Mouse (Mus musculus) neutrophil, adult 5-6 weeks (primary cell): ENCODE measurements around the gene Dnal4. TPM values are rescaled to one million over a fixed set of nuclear protein-coding genes. Genes with fewer than 3 reads are reported as not detected.
A peak's percentile ranks its signal among the peaks of the same experiment; 100 is the strongest.

Experiments used
- ATAC-seq: fragments of 151-379, 151-347 bp; 2 replicates; pipeline ENCODE4 v1.8.0; 2017; ENCODE audit warnings: mild to moderate bottlenecking, moderate TSS enrichment; ENCODE audit not compliant: insufficient number of reproducible peaks, poor library complexity, low FRiP score, severe bottlenecking; ENCODE audit errors: extremely low read depth
- total RNA-seq: library from RNA; stranded (forward); fragments of 200-1000 nt; gene quantifications from 2 replicates; pipeline ENCODE4 v1.2.3, GENCODE M21; 2017

The Dnal4 gene
- total RNA-seq, 1 experiment from 2014 or later, result 11.6 TPM

DNA sequence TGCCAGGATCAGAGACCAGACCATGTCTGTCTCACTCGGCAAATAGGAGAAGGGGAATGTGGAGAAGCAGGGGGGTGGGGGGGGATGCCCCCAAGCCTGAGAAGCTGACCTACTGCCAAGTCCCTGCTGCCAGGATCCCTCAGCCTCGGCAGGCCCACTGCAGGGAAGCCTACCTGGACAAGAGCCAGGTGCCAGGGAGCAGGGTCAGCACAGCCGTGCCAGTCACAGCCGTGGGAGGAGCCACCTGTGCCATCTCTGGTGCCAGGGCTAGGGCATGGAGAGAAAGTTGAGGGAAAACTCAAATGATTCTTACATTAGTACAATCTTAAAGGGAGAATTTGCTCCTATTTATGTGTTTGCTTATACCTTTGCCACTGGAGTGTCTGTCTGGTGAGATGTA lies 24.7 kb upstream of the Dnal4 start:
- no peak for ATAC-seq

DNA sequence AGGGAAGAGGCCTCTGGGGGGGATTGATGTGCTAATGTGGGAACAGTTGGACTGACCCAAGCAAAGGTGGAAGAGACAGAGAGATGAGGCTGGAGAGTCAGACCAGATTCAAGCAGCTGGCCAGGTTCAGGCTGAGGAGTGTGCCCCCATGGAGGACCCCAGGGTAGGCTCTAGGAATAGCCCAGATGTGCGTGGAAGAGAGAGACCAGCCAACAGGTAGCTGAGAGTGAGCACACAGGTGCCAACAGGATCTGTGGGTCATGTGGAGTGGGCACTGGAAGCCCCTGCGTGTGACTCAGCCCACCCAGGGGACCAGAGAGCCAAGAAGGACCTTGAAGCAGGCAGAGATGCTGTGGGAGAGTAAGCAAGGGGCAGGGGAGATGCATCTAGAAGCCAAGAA lies 24.0 kb upstream of the Dnal4 start:
- no peak for ATAC-seq

DNA sequence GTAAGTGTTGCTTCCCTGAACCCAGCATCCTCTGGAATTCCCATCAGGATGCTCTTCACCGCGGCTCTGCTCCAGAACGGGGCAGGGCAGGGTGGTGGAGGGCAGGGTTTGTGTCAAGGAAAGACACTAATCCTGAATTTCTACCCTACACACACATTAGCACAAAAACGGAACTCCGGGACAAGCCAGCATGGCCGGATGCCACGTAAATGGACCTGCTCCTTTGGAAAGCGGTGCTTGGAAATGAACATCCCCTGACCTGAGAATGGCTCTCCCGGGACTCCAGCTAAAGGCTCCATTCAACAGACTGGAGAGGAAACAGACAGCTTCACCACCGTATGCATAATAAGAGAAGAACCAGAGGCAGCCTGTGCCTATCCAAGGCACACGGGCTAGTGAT lies 23.1 kb upstream of the Dnal4 start:
- ATAC-seq, result no peak

DNA sequence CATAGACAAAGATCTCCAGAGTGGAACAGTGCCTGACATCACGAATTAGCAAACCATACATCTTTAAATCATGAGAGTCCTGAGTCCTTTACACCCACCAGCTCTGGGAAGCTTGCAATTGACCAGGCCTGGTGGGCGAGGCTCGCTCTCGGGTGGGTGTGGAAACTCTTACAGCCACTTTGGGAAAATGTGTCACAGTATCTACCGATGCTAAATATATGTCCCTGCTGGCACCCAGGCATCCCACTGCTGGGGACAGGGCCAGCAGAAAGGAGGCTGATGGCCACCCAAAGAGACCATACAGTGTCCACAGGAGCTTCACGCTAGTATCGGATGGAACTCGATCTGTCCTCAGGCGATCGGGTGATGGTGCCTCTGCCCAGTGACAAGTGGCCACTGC lies 20.9 kb upstream of the Dnal4 start:
- ATAC-seq, result no peak

DNA sequence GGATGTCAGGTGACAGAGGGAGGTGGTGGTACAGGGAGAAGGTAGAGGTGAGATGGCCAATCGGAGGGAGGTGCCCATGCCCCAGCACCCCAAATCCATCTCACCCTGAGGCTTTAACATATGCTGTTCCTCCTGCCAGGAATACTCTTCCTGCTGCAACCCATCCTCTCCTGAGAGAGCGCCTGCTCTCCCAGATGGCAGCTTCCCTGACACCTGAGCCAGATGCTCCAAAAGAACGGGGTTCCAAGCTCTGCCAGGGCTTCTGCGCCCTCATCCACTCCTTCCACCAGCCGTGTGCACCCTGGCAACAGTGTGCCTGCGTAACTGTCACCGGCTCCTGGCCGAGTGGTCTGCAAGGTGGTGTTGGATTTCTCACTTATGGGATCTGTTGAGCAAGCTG lies 20.0 kb upstream of the Dnal4 start:
- no peak for ATAC-seq

DNA sequence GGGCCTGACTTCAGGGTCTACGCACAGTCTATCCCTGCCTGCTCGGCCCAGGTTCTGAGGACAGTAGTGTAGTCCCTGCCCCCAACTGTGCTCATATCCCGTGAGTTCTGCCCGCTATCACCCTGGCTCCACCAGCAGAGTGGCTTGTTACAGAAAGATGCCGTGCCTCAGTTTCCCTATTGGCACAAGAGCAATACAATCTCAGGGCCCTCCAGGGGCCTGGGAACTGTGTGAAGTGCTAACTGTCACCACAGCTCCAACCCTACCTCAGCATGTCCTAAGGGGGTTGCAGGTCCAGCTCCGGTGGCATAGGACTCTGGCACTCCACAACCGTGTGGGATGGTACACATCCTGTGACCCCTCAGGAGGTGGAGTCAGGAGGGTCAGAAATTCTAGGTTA lies 19.4 kb upstream of the Dnal4 start:
- no peak for ATAC-seq

DNA sequence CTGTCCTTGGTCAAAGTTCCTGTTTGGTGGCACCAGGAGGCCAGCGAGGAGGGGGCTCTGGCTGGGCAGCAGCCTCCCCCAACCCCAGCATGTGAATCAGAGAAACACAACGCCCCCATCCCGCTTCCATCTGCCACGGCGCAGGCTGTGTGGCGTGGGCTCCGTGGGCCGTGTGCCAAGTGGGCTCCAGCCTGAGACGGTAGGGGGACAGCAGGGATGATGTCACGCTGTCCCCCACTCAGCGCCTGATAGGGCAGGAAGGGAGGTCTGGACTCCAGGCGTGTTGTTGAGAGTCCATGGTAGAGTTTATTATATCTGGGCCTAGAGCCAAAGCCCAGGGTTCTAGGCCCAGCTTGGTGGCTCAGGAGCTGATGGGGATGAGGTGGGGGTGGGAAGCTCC lies 18.6 kb upstream of the Dnal4 start:
- no peak for ATAC-seq

DNA sequence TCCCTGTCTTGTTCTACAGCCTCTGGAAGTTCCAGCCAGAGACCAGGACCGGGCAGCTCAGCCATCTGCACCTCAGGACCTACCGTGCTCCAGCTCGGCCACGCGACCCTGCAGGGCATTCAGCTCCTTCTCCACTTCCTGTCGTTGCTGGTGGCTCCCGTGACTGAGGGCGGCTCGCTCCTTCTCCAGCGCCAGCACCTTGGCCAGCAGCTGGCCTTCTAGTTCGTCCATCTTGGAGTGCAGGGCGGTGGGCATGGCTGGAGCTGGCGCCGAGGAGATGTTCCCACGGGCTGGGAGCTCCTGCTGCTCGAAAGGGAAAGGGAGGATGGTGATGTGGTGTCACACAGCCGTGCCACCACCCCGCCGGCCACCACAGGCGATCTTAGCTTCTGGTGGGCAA lies 16.5 kb upstream of the Dnal4 start:
- ATAC-seq, result no peak

DNA sequence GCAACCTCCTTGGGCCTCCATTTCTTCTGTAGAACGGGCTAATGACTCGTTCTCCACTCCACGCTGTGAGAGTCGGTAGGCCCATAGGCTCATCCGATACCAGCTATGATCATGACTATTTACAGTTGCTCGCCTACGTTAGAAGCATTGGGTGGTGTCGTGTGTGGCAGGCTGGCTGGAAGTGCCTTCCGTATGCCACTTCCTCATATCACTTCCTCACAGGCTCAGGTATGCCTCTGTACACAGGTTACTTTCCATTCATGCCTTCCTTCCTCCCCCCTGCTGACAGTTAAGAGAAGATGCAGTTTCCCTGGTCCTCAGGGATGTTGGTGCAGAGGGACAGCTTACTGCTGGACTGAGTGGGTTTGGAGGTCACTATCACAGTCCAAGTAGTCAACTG lies 15.4 kb upstream of the Dnal4 start:
- ATAC-seq, result no peak

DNA sequence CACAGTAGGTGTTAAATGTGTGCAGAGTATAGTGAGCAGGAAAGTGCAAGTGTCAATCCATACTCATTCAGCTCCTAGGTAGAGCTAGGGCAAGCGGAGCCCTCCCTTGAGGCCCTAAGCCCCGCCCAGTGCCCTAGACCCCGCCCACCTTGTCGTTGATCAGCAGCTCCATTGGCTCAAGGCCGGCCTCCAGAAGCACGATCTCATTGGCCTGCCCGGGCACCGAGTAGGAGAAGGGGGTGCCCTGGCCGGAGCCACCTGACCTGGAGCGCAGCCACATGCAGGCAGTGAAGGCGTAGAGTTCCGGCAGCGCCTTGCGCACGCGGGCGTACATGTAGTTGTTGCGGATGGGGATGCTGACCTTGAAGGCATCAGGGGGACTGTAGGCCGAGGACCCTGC lies 14.8 kb upstream of the Dnal4 start:
- ATAC-seq, result no peak

DNA sequence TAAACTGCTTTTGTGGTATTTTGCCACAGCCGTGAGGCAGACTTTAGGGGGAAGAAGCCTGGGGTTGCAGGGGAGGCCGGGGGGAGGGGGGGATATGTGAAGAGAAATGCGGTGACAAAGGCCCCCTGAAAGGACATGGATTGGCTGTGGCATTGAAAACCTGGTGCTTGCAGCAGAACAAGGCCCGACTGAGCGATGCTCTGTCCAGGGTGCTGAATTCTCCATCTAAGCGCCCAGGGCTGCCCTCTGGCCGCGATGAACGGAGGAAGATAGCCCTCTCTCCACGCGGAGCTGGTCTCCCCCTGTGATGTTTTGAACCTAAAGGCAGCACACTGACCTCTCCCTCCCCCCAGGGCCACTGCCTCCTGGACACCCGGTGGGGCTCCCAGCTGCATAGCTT lies 13.9 kb upstream of the Dnal4 start:
- ATAC-seq, result no peak

DNA sequence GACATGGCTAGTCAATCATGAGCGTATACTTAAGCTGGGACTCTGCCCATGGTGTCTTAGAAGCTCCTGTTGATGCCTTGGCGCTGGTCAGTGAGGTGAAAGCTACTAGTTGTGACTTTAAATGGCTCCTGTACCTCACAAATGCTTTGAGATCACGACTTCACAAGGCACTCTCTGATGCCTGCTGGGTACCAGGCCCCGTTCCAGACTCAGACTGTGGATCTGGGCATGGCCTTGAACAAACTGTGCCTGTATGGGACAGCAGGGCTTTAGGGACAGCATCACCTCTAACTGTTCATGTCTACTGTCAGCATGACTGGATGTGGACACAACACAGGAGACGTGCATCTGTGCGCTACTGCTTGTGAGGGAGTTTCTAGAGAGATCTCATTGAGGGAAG lies 13.3 kb upstream of the Dnal4 start:
- ATAC-seq, result no peak

DNA sequence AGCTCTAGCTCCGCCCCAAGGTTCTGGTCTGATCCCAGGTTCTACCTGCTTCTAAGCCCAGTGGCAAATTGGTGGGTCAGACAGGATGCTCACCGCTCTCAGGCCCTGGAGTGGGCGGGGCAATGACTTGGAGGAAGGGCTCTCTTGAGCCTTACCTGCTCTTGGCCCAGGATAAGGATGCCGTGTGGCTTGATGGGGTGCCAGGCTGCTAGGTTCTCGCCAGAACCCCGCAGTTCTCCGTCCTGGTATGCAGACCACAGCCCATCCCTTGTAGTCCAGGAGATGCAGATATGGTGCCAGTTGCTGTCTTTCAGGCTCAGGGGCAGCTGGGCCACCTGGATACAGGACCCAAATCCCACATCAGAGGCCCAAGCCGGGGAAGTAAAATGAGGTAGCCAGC lies 12.5 kb upstream of the Dnal4 start:
- no peak for ATAC-seq

DNA sequence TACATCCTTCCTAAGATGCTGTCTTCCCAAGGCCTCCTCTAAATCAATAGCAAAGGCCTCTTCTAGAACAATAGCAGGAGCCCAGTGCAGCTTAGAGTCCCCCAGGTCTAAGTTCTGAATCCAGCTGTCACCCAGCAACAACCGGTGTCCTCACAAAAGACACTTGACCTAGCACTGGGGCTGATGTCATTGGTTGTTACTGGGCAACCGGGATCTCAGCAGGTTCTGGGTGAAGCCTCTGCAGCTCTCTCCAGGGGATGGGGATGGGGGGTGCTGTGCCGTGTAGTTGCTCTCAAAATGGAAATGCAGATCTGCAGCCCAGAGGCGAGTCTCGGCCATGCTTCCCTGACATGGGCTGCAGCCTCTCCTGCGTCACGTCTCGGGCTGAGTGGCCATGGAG lies 10.2 kb upstream of the Dnal4 start:
- ATAC-seq, result no peak

DNA sequence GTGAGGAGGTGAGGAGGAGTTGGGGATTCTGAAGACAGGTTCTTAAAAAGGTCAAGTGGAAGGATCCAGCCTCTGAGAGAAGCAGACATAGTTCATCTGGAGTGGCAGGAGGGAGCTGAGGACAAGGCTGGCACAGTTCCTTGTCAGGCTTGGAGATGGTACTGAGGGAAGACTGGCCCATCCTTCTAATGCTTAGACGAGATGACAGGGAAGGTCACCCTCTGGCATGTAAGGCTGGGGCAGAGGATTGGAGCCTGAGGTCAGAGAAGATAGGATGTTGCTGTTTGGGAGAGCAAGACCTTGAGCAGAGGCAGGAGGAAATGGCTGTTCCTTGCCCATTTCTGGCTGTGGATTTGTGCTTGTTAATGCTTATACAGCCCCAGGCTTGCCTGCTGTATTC lies 7.4 kb upstream of the Dnal4 start:
- ATAC-seq, result no peak

DNA sequence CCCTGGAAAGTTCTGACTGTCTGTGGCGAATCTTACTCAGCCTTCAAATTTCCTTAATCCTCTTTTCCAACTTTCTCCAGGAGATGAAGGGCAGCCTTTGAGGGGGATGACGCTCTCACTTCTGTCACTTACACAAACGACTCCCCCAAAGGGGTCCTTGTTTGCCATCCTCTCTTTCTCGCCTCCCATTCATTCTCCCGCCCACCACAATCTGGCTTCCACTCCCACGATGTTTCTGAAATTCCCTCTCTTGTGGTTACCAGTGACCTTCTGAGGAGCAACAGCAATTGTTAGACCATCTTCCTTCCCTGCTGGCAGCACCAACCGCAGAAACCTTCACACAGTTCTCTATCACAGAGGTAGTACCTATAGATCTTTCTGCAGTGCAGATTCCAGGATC lies 2.0 kb downstream of the Dnal4 start:
- ATAC-seq, result no peak

DNA sequence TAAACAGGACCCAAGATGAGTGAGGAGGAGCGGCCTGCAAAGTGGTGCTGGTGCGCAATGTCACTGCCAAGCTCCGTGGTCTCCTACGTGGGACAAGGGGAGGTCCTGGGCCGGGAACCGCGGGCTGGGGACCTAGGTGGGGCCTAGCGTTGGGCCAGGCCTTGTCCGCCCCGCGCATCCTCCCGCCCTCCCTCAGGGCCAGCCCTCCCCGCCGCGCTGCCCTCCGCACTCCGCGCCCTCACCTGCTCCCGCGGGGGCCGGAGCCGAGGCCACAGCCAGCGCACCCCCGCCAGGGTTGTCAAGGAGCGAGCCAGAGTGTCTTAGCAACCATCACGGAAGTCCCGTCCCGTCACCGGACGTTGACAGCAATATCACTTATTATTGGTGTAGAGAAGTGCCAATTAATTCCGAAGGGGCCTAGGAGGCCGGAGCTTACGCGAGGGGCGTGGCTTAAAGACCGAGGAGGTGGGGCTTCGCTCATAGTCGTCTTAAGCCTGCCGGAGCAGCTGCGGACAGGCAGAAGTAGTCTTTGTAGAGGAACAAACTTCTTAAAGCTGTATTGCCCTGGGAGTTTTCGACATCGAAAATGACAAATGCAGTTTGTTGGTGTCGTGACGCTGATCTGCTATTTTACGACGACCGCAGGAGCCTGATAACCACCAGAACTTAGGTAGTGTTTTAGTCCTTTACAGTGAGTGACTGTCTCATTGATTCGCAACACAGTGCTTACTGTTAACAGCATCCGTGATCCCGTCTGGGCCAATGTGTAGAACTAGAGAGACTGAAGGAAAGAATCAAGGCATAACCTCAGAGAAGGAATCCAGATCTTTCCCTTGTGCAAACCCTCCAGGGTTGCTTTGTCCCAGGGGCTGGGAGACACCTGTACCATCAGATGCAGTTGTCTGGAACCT lies 3.3 kb downstream of the Dnal4 start:
- peak; percentile 98 for ATAC-seq

DNA sequence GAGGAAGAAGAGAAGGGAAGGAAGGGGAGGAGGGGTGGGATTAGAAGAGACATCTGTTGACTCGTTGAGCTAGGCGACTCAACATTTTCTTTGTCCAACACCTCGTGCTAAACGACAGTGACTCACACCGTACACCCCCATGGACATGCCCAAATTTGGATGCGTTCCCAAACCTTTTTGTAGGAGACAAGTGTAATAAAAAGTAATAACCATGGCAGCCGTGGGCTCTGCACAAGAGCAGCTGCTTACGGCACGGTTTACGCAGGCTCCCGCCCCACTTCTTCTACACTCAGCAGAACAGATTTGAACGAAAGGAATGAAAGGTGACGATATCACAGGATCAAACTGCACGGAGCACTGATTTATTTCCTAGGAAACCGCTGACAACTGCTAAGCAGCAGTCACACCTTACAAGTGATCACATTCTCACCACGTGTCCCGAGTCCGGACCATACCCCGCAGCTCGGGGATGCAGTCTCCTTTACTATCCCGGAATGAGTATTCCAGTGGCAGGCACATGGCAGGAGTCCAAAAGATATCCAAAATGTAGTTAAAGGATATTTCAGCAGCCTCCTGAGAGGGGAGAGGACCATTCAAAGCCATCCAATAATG lies 6.9 kb downstream of the Dnal4 start:
- no peak for ATAC-seq

DNA sequence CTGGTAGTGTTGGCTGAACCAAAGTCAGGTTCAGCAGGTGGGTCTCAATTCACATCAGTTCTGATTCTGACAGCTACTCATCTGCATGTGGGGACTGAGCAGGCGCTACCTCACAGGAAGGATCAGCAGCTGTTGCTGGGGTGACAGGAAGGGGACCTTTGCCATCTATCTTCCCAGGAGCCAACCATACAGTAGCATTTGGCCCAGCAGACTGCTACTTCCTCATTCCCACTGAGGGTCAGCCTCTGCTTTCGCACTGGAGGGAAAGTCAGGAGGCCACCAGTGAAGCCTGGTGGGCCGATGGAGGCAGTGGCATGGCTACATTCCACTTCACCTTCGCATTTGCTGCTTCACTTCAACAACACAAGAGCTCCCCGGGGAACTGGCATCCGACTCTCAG lies 9.3 kb downstream of the Dnal4 start:
- no peak for ATAC-seq

DNA sequence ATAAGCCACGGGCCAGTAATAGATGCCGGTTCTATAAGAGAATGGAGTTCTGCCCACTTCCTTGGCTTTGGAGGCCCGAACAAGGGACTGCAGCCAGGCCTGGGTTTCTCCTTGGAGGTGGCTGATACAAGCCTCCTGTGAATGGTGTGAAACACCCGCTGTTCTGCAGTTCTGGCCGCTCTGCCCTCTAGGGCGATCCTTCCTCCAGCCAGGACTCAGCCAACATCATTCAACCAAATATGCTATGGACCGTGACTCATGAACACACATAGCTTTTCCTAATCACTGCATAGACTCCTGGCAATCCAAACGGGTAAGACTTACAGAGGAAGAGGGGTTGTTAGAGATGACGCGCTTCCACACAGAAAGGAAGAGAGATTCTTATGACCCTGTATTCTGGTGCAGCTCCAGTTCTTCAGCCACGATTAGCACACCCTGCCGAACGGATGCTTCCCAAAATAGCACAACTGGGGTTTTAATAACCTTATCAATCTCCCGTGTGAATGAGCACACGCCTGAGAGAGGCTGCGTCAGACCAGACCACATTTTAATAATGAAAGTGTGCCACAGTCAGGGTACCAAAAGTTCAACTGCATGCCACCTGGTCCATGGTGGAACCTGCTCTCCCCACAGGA lies 10.2 kb downstream of the Dnal4 start:
- ATAC-seq, result no peak
